Mouse (Mus musculus): ENCODE data around the gene Gm10972. TPM values are rescaled to one million over a fixed set of nuclear protein-coding genes. Genes with fewer than 3 reads are reported as not detected.

Gene Gm10972
- polyA plus RNA-seq, 1 experiment = not detected

Other genes starting within 250 kb of the Gm10972 start
- gene Lingo4, start 244.6 kb upstream of the Gm10972 start, polyA plus RNA-seq (2012; fragmentation: generic; extraction: Trizol) = 0.01 TPM
- 7.5 TPM for gene Tdrkh, start 229.8 kb upstream of the Gm10972 start, polyA plus RNA-seq (2012; fragmentation: generic; extraction: Trizol)
- 81.6 TPM for gene Mrpl9, start 199.8 kb upstream of the Gm10972 start, polyA plus RNA-seq (2012; fragmentation: generic; extraction: Trizol)
- gene Oaz3, start 199.2 kb upstream of the Gm10972 start, polyA plus RNA-seq (2012; fragmentation: generic; extraction: Trizol) = 0.08 TPM
- gene Celf3, start 164.8 kb upstream of the Gm10972 start, polyA plus RNA-seq (2012; fragmentation: generic; extraction: Trizol) = 0.07 TPM
- gene Riiad1, start 162.8 kb upstream of the Gm10972 start, polyA plus RNA-seq (2012; fragmentation: generic; extraction: Trizol) = 0.27 TPM
- gene Snx27, start 60.4 kb upstream of the Gm10972 start, polyA plus RNA-seq (2012; fragmentation: generic; extraction: Trizol) = 14.9 TPM
- 2.8 TPM for gene Tuft1, start 15.8 kb downstream of the Gm10972 start, polyA plus RNA-seq (2012; fragmentation: generic; extraction: Trizol)
- gene Selenbp2, start 50.4 kb downstream of the Gm10972 start, polyA plus RNA-seq (2012; fragmentation: generic; extraction: Trizol) = not detected
- 0.05 TPM for gene Cgn, start 143.4 kb downstream of the Gm10972 start, polyA plus RNA-seq (2012; fragmentation: generic; extraction: Trizol)
- gene Pogz, start 194.5 kb downstream of the Gm10972 start, polyA plus RNA-seq (2012; fragmentation: generic; extraction: Trizol) = 8.7 TPM
- 496 TPM for gene Psmb4, start 243.8 kb downstream of the Gm10972 start, polyA plus RNA-seq (2012; fragmentation: generic; extraction: Trizol)